Mouse (Mus musculus): Measurements from ENCODE around the gene Tspyl2.

GRCm38 (mm10) chrX:152368054-152368396 lies 25.8 kb upstream of the Tspyl2 start:
- TF ChIP-seq EP300 (IDR thresholded peaks at IDR 0.05; ENCODE audit: low read depth) (no peak), CTCF (IDR thresholded peaks at IDR 0.05; ENCODE audit: low read depth) (no peak)

Measured in liver, postnatal 0 days (tissue).